Mouse (Mus musculus): Measurements from ENCODE around the gene Arid1b. TPM values are rescaled to one million over a fixed set of nuclear protein-coding genes. Genes with fewer than 3 reads are reported as not detected.

Gene Arid1b
- total RNA-seq, 2 experiments from 2014 or later, result 39.6 to 44.4 TPM

GRCm38 (mm10) chr17:5157609-5158008 is 163.5 kb downstream of the Arid1b start:
- DNase-seq, result no peak

- no peak for DNase-seq
Measured at GRCm38 (mm10) chr17:5162525-5162924, 168.4 kb downstream of the Arid1b start.

- no peak for DNase-seq
Measured at GRCm38 (mm10) chr17:5163251-5163826, 169.2 kb downstream of the Arid1b start.

GRCm38 (mm10) chr17:5164794-5165193 is 170.7 kb downstream of the Arid1b start:
- DNase-seq, result no peak

- no peak for DNase-seq
Measured at GRCm38 (mm10) chr17:5165201-5165825, 171.2 kb downstream of the Arid1b start.

- no peak for DNase-seq
Measured at GRCm38 (mm10) chr17:5166175-5166574, 172.0 kb downstream of the Arid1b start.

- DNase-seq, result no peak
Measured at GRCm38 (mm10) chr17:5168046-5168445, 173.9 kb downstream of the Arid1b start.

- no peak for DNase-seq
Measured at GRCm38 (mm10) chr17:5168640-5169039, 174.5 kb downstream of the Arid1b start.

- DNase-seq, result no peak
Measured at GRCm38 (mm10) chr17:5170321-5170720, 176.2 kb downstream of the Arid1b start.

GRCm38 (mm10) chr17:5171467-5171866 is 177.3 kb downstream of the Arid1b start:
- no peak for DNase-seq

- DNase-seq, result no peak
Measured at GRCm38 (mm10) chr17:5174426-5175020, 180.4 kb downstream of the Arid1b start.

- no peak for DNase-seq
Measured at GRCm38 (mm10) chr17:5175535-5175934, 181.4 kb downstream of the Arid1b start.

- DNase-seq, result no peak
Measured at GRCm38 (mm10) chr17:5176315-5176714, 182.2 kb downstream of the Arid1b start.

GRCm38 (mm10) chr17:5178534-5178933 is 184.4 kb downstream of the Arid1b start:
- no peak for DNase-seq

GRCm38 (mm10) chr17:5179004-5179403 is 184.9 kb downstream of the Arid1b start:
- no peak for DNase-seq

- DNase-seq, result no peak
Measured at GRCm38 (mm10) chr17:5179412-5179811, 185.3 kb downstream of the Arid1b start.

- DNase-seq, result no peak
Measured at GRCm38 (mm10) chr17:5179925-5180525, 185.9 kb downstream of the Arid1b start.

GRCm38 (mm10) chr17:5180925-5181324 is 186.8 kb downstream of the Arid1b start:
- no peak for DNase-seq

- DNase-seq, result no peak
Measured at GRCm38 (mm10) chr17:5182493-5182892, 188.4 kb downstream of the Arid1b start.

- DNase-seq, result no peak
Measured at GRCm38 (mm10) chr17:5185501-5185900, 191.4 kb downstream of the Arid1b start.

GRCm38 (mm10) chr17:5187546-5187945 is 193.4 kb downstream of the Arid1b start:
- no peak for DNase-seq

GRCm38 (mm10) chr17:5188400-5188799 is 194.3 kb downstream of the Arid1b start:
- DNase-seq, result no peak

GRCm38 (mm10) chr17:5189551-5190351 is 195.6 kb downstream of the Arid1b start:
- peak; percentile 94 for DNase-seq
